Comparison of ENCODE assay signal across 9 mouse cellular contexts in genomic region chr11:72573819-72574218, GRCm38 (mm10). TPM values are rescaled to one million over a fixed set of nuclear protein-coding genes. Genes with fewer than 3 reads are reported as not detected.
DNase-seq lines count a peak whose midpoint lies in the region; ATAC-seq and TF ChIP-seq lines count a peak whose summit lies in the region.
"Had no signal": no experiment of that assay in that cellular context is flagged by ENCODE, and none has a peak within 500 bp of the region (broad histone marks: within the 10 kb centered on the region; RNA-seq: fewer than 3 reads in every experiment).

No protein-coding gene starts in this region.

- H3K36me3 ChIP-seq in liver, adult 2 months (ENCODE audit: control insufficient read depth, insufficient read depth, low read length), result no peaks in the 10 kb centered on the region
- H3K36me3 ChIP-seq in liver, embryonic 12.5 days, result no peaks in the 10 kb centered on the region
- H3K36me3 ChIP-seq in embryonic facial prominence, embryonic 14.5 days (ENCODE audit: control insufficient read depth, insufficient read depth, low read length), result no peaks in the 10 kb centered on the region

- TF ChIP-seq POLR2A in liver, adult 2 months (IDR thresholded peaks at IDR 0.05; ENCODE audit: extremely low read depth, insufficient read depth, low read length), result no peak

- ATAC-seq in liver, embryonic 12.5 days, result no peak
- ATAC-seq in embryonic facial prominence, embryonic 14.5 days (ENCODE audit: low read depth), result no peak
- ATAC-seq in megakaryocyte-erythroid progenitor cell, adult 5-6 weeks (replicated peaks; ENCODE audit: low FRiP score, low TSS enrichment, poor library complexity, severe bottlenecking), result peak; percentile 53; the same call in 1 of the 2 replicates

- H3K4me1 ChIP-seq in liver, adult 2 months (ENCODE audit: control insufficient read depth, insufficient read depth, low read length), result peaks cover 14% of the 10 kb centered on the region
- peaks cover 45% of the 10 kb centered on the region for H3K4me1 ChIP-seq in liver, embryonic 12.5 days
- peaks cover 7% of the 10 kb centered on the region for H3K4me1 ChIP-seq in embryonic facial prominence, embryonic 14.5 days (ENCODE audit: control insufficient read depth, insufficient read depth, low read length)

- no peak overlapping the region for H3K4me3 ChIP-seq in liver, adult 2 months (ENCODE audit: insufficient read depth, low read depth, low read length)
- no peak overlapping the region for H3K4me3 ChIP-seq in liver, embryonic 12.5 days
- H3K4me3 ChIP-seq in embryonic facial prominence, embryonic 14.5 days (ENCODE audit: low read depth, low read length), result no peak overlapping the region
- H3K4me3 ChIP-seq: megakaryocyte, embryonic 14.5 days had no signal

- H3K4me2 ChIP-seq in liver, embryonic 12.5 days, result no peak overlapping the region
- H3K4me2 ChIP-seq in embryonic facial prominence, embryonic 14.5 days (ENCODE audit: low read depth, low read length), result no peak overlapping the region

- 97% methylated on average over 1 of the region's 1 CpGs for WGBS in liver, adult 2 months
- 79% methylated on average over 1 of the region's 1 CpGs for WGBS in liver, embryonic 12.5 days (ENCODE audit: insufficient replicate concordance)
- 95% methylated on average over 1 of the region's 1 CpGs for WGBS in embryonic facial prominence, embryonic 14.5 days

- H3K79me2 ChIP-seq in liver, adult 2 months (ENCODE audit: control insufficient read depth, insufficient read depth, low read length), result no peaks in the 10 kb centered on the region

- no peaks in the 10 kb centered on the region for H3K27me3 ChIP-seq in liver, adult 2 months (ENCODE audit: control insufficient read depth, insufficient read depth, low read length)
- peaks cover 19% of the 10 kb centered on the region for H3K27me3 ChIP-seq in liver, embryonic 12.5 days (replicated peaks)
- no peaks in the 10 kb centered on the region for H3K27me3 ChIP-seq in embryonic facial prominence, embryonic 14.5 days (replicated peaks; ENCODE audit: control insufficient read depth, insufficient read depth, low read length)

- H3K9me3 ChIP-seq in liver, embryonic 12.5 days (replicated peaks), result no peaks in the 10 kb centered on the region
- H3K9me3 ChIP-seq in embryonic facial prominence, embryonic 14.5 days (ENCODE audit: control insufficient read depth, low read length), result no peaks in the 10 kb centered on the region
- H3K9me3 ChIP-seq: megakaryocyte, embryonic 14.5 days had no signal

- no peak overlapping the region for H3K27ac ChIP-seq in liver, adult 2 months (replicated peaks; ENCODE audit: insufficient read depth, low read depth, low read length)
- H3K27ac ChIP-seq in liver, embryonic 12.5 days, result no peak overlapping the region
- H3K27ac ChIP-seq in embryonic facial prominence, embryonic 14.5 days (replicated peaks; ENCODE audit: low read depth, low read length), result no peak overlapping the region

- intact Hi-C loops in gastrocnemius, postnatal 36 days (cut with DNase I), result loop anchor here (1.0 kb wide), 1 partner anchor 151 kb away; no protein-coding TSS in a partner anchor

- peak; percentile 52 for DNase-seq in adrenal gland, postnatal 10 days
- no peak for DNase-seq in adrenal gland, postnatal 4 days (ENCODE audit: low spot score in 2 of 2)
- peak; percentile 51 for DNase-seq in liver, adult 2 months (ENCODE audit: extremely low read depth, low read depth, low spot score)
- peak; percentile 28 for DNase-seq in embryonic facial prominence, embryonic 14.5 days (ENCODE audit: low spot score)
- no peak for DNase-seq in left cerebral cortex, adult 8-10 months (ENCODE audit: low spot score in 2 of 2)
- no peak for DNase-seq in gastrocnemius, postnatal 36 days

- no peak overlapping the region for H3K9ac ChIP-seq in liver, adult 2 months (ENCODE audit: low read depth, low read length)
- no peak overlapping the region for H3K9ac ChIP-seq in liver, embryonic 12.5 days
- H3K9ac ChIP-seq in embryonic facial prominence, embryonic 14.5 days (ENCODE audit: low read depth, low read length), result no peak overlapping the region

- TF ChIP-seq CTCF in liver, adult 2 months (IDR thresholded peaks at IDR 0.05; ENCODE audit: low read depth, low read length), result peak; percentile 65

RNA-seq across cellular contexts. Expression of gene Spns3, which starts 23.5 kb away (rescaled TPM):
- under 1 TPM; 0.21 to 0.55 TPM for total RNA-seq in adrenal gland, postnatal 10 days (2021)
- total RNA-seq in adrenal gland, postnatal 4 days (2021), result under 1 TPM; 0.45 to 0.50 TPM
- total RNA-seq in liver, adult 2 months (2014; rRNA removed), result under 0.01 and 0.13 TPM in 2 replicates
- polyA plus RNA-seq in liver, adult 2 months (2012; rRNA removed), result 0.06 and 0.25 TPM in 2 replicates
- 1.8 and 2.0 TPM in 2 replicates for polyA plus RNA-seq in liver, embryonic 12.5 days (2016; fragmentation: Nextera tagmentation; extraction: Ambion mirVana)
- polyA plus RNA-seq in embryonic facial prominence, embryonic 14.5 days (2014; fragmentation: Nextera tagmentation; extraction: Ambion mirVana), result 0.18 and 0.54 TPM in 2 replicates
- 9.2 and 14.0 TPM in 2 replicates for total RNA-seq in megakaryocyte-erythroid progenitor cell, adult 5-6 weeks (2014; fragmentation: Nextera tagmentation)
- total RNA-seq in megakaryocyte-erythroid progenitor cell, adult 5-6 weeks (2017), result 3.8 and 7.1 TPM in 2 replicates
- total RNA-seq in left cerebral cortex, adult 8-10 months (2022), result 1 to 10 TPM in 1 of 4 experiments, under 1 TPM in 3; 0.32 to 1.1 (median 0.68) TPM
- total RNA-seq in gastrocnemius, postnatal 36 days (2021), result under 1 TPM; 0.10 to 0.12 TPM

RNA-seq across cellular contexts. Expression of gene Ube2g1, which starts 33.3 kb away (rescaled TPM):
- total RNA-seq in adrenal gland, postnatal 10 days (2021), result 10 to 100 TPM; 45.0 to 45.9 TPM
- total RNA-seq in adrenal gland, postnatal 4 days (2021), result 10 to 100 TPM; 47.0 to 48.1 TPM
- 22.4 and 26.6 TPM in 2 replicates for total RNA-seq in liver, adult 2 months (2014; rRNA removed)
- 8.2 and 9.3 TPM in 2 replicates for polyA plus RNA-seq in liver, adult 2 months (2012; rRNA removed)
- polyA plus RNA-seq in liver, embryonic 12.5 days (2016; fragmentation: Nextera tagmentation; extraction: Ambion mirVana), result 36.7 and 37.3 TPM in 2 replicates
- 58.5 and 66.8 TPM in 2 replicates for polyA plus RNA-seq in embryonic facial prominence, embryonic 14.5 days (2014; fragmentation: Nextera tagmentation; extraction: Ambion mirVana)
- total RNA-seq in megakaryocyte-erythroid progenitor cell, adult 5-6 weeks (2014; fragmentation: Nextera tagmentation), result 27.1 and 37.5 TPM in 2 replicates
- total RNA-seq in megakaryocyte-erythroid progenitor cell, adult 5-6 weeks (2017), result 35.6 and 54.0 TPM in 2 replicates
- 10 to 100 TPM; 41.9 to 47.2 (median 44.4) TPM for total RNA-seq in left cerebral cortex, adult 8-10 months (2022)
- 10 to 100 TPM; 81.2 to 85.0 TPM for total RNA-seq in gastrocnemius, postnatal 36 days (2021)

Comparison
In these comparisons a context has a peak if more than half of its experiments do, and no peak if none do; other contexts are left out.
1. DNase-seq: peak in adrenal gland, postnatal 10 days (single experiment), liver, adult 2 months (single experiment) and embryonic facial prominence, embryonic 14.5 days (single experiment); none in adrenal gland, postnatal 4 days (0 of 2), left cerebral cortex, adult 8-10 months (0 of 2) and gastrocnemius, postnatal 36 days (0 of 2).